Mouse (Mus musculus) left cerebral cortex, adult 9 months (tissue): ENCODE measurements around the gene Hmgcs1.
"Not testable (repeated sequence)": the region's sequence is repeated elsewhere in the genome, so short reads cannot be mapped to it uniquely, and the experiment has no call there.

Source experiments
- DNase-seq, 2 experiments: peaks; one replicate each; pipeline ENCODE4 v3.0.0; 2022; ENCODE audit warnings: low spot score in 2 of 2

Hmgcs1 gene

GRCm38 (mm10) chr13:119690039-119690728 lies at the start of gene Hmgcs1:
TSS of gene Hmgcs1 (plus strand) at chr13:119690379.
- DNase-seq: peak; percentile 99

GRCm38 (mm10) chr13:119640504-119640903 lies 49.7 kb upstream of the Hmgcs1 start:
- no peak for DNase-seq

- no peak for DNase-seq
Observed at GRCm38 (mm10) chr13:119641145-119641544, 49.0 kb upstream of the Hmgcs1 start.

GRCm38 (mm10) chr13:119644769-119645168 lies 45.4 kb upstream of the Hmgcs1 start:
- no peak for DNase-seq

- DNase-seq: no peak
Observed at GRCm38 (mm10) chr13:119646511-119646910, 43.7 kb upstream of the Hmgcs1 start.

GRCm38 (mm10) chr13:119648891-119649698 lies 41.1 kb upstream of the Hmgcs1 start:
- DNase-seq: peak; percentile 42 to 74

GRCm38 (mm10) chr13:119649699-119650046 lies 40.5 kb upstream of the Hmgcs1 start:
- DNase-seq: no peak

GRCm38 (mm10) chr13:119654734-119655133 lies 35.4 kb upstream of the Hmgcs1 start:
- peak; percentile 42 to 49 for DNase-seq

GRCm38 (mm10) chr13:119656246-119656645 lies 33.9 kb upstream of the Hmgcs1 start:
- DNase-seq: no peak

GRCm38 (mm10) chr13:119656846-119657416 lies 33.2 kb upstream of the Hmgcs1 start:
- no peak for DNase-seq

- peak in 1 of 2 experiments; percentile 43 for DNase-seq
Observed at GRCm38 (mm10) chr13:119661420-119661819, 28.8 kb upstream of the Hmgcs1 start.

- no peak for DNase-seq
Observed at GRCm38 (mm10) chr13:119678794-119679193, 11.4 kb upstream of the Hmgcs1 start.

GRCm38 (mm10) chr13:119679721-119680120 lies 10.5 kb upstream of the Hmgcs1 start:
- DNase-seq: no peak

- no peak for DNase-seq
Observed at GRCm38 (mm10) chr13:119681161-119681560, 9.0 kb upstream of the Hmgcs1 start.

GRCm38 (mm10) chr13:119684416-119685177 lies 5.6 kb upstream of the Hmgcs1 start:
- DNase-seq: no peak

GRCm38 (mm10) chr13:119689709-119690038 lies 505 bp upstream of the Hmgcs1 start:
- DNase-seq: no peak

GRCm38 (mm10) chr13:119690876-119691620 lies 869 bp downstream of the Hmgcs1 start:
- peak in 1 of 2 experiments; percentile 22 for DNase-seq

GRCm38 (mm10) chr13:119691958-119692357 lies 1.8 kb downstream of the Hmgcs1 start:
- DNase-seq: not testable (repeated sequence)

GRCm38 (mm10) chr13:119695676-119696075 lies 5.5 kb downstream of the Hmgcs1 start:
- DNase-seq: no peak

- no peak for DNase-seq
Observed at GRCm38 (mm10) chr13:119696496-119696895, 6.3 kb downstream of the Hmgcs1 start.

- no peak for DNase-seq
Observed at GRCm38 (mm10) chr13:119698436-119698835, 8.3 kb downstream of the Hmgcs1 start.
